Mouse (Mus musculus) urinary bladder, adult 18-20 months (tissue): ENCODE data around the gene Alkal2.

ENCODE experiments used
- DNase-seq, 2 experiments: peaks; one replicate each; pipeline ENCODE4 v3.0.0; 2022; ENCODE audit warnings: low spot score in 2 of 2, mixed read lengths in 2 of 2

The Alkal2 gene

DNA sequence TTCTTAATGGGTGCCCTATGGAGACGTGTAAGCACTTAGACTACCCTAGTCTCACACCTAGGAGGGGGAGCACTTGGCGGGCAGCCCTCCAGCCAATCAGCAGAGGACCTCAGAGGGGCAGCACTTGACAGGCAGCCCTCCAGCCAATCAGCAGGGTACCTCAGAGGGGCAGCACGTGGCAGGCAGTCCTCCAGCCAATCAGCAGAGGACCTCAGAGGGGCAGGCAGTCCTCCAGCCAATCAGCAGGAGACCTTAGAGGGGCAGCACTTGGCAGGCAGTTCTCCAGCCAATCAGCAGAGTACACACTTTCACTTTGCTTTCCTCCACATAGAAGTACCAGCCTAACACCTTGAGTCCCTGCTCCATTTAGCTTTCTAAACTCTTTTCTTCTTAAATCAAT lies 38.3 kb downstream of the Alkal2 start:
- no peak for DNase-seq

GRCm38 (mm10) chr12:30928182-30928581 lies 44.1 kb downstream of the Alkal2 start:
- DNase-seq, result no peak

GRCm38 (mm10) chr12:30933299-30933698 lies 49.2 kb downstream of the Alkal2 start:
- no peak for DNase-seq

DNA sequence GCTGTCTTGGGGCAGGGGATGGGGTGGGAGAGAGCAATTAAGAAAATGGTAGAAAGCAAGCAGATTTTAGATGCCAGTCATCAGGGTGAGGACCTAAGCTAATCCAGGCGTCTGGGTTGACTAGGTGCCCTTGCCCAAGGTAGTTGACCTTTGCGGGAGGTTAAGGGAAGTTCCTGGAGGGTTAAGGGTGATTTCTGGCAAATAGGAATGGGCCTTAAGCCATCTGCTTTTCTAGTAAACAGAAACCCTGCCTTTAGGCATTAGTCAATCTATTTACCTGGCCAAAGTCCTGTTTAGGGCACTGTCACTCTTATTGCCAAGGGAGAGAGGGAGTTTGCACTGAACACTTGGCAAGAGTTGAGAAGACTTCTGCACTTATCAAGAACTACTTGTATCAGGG lies 52.8 kb downstream of the Alkal2 start:
- DNase-seq, result no peak
